Mouse (Mus musculus): Measurements from ENCODE around the gene Strip2. TPM values are rescaled to one million over a fixed set of nuclear protein-coding genes. Genes with fewer than 3 reads are reported as not detected.

Strip2 gene
- polyA plus RNA-seq, 1 experiment from 2014 or later: 0.92 TPM

- H3K36me3 ChIP-seq (ENCODE audit: insufficient read depth, low read length): peaks cover 4% of the 10 kb centered on the region; the same call in 1 of the 2 replicates
- no peak overlapping the region for H3K27ac ChIP-seq
- TF ChIP-seq CTCF (IDR thresholded peaks at IDR 0.05; ENCODE audit: low read depth): no peak
- no peak overlapping the region for H3K4me2 ChIP-seq (ENCODE audit: low read length)
- WGBS: 86% methylated on average over 3 of the region's 3 CpGs
- H3K4me1 ChIP-seq (replicated peaks; ENCODE audit: insufficient read depth, low read length): no peaks in the 10 kb centered on the region
- DNase-seq (ENCODE audit: low spot score) (no peak), ATAC-seq (replicated peaks; ENCODE audit: low FRiP score, low read depth) (no peak)
- H3K27me3 ChIP-seq (ENCODE audit: insufficient read depth, low read length): no peaks in the 10 kb centered on the region
- no peak overlapping the region for H3K9ac ChIP-seq (ENCODE audit: low read depth, low read length)
- no peaks in the 10 kb centered on the region for H3K9me3 ChIP-seq (replicated peaks; ENCODE audit: low read length)
- no peak overlapping the region for H3K4me3 ChIP-seq (replicated peaks; ENCODE audit: low read depth, low read length)
Measured at GRCm38 (mm10) chr6:29880796-29881195, 36.0 kb upstream of the Strip2 start.

- DNase-seq (ENCODE audit: low spot score) (no peak), ATAC-seq (replicated peaks; ENCODE audit: low FRiP score, low read depth) (no peak)
- no peak overlapping the region for H3K27ac ChIP-seq
- H3K4me1 ChIP-seq (replicated peaks; ENCODE audit: insufficient read depth, low read length): no peaks in the 10 kb centered on the region
- no peak overlapping the region for H3K4me3 ChIP-seq (replicated peaks; ENCODE audit: low read depth, low read length)
- no peak overlapping the region for H3K4me2 ChIP-seq (ENCODE audit: low read length)
- no peaks in the 10 kb centered on the region for H3K27me3 ChIP-seq (ENCODE audit: insufficient read depth, low read length)
- H3K36me3 ChIP-seq (ENCODE audit: insufficient read depth, low read length): peaks cover 4% of the 10 kb centered on the region; the same call in 1 of the 2 replicates
- 61% methylated on average over 2 of the region's 2 CpGs for WGBS
- no peak overlapping the region for H3K9ac ChIP-seq (ENCODE audit: low read depth, low read length)
- no peaks in the 10 kb centered on the region for H3K9me3 ChIP-seq (replicated peaks; ENCODE audit: low read length)
- no peak for TF ChIP-seq CTCF (IDR thresholded peaks at IDR 0.05; ENCODE audit: low read depth)
Measured at GRCm38 (mm10) chr6:29881936-29882335, 34.9 kb upstream of the Strip2 start.

- Histone ChIP-seq H3K27me3 (ENCODE audit: insufficient read depth, low read length) (no peaks in the 10 kb centered on the region), H3K9me3 (replicated peaks; ENCODE audit: low read length) (no peaks in the 10 kb centered on the region), H3K9ac (ENCODE audit: low read depth, low read length) (no peak overlapping the region), H3K27ac (no peak overlapping the region), H3K4me3 (replicated peaks; ENCODE audit: low read depth, low read length) (no peak overlapping the region), H3K36me3 (ENCODE audit: insufficient read depth, low read length) (peaks cover 4% of the 10 kb centered on the region; the same call in 1 of the 2 replicates), H3K4me1 (replicated peaks; ENCODE audit: insufficient read depth, low read length) (no peaks in the 10 kb centered on the region), H3K4me2 (ENCODE audit: low read length) (no peak overlapping the region)
- ATAC-seq (replicated peaks; ENCODE audit: low FRiP score, low read depth) (no peak), DNase-seq (ENCODE audit: low spot score) (no peak)
- WGBS: 56% methylated on average over 6 of the region's 6 CpGs
- TF ChIP-seq CTCF (IDR thresholded peaks at IDR 0.05; ENCODE audit: low read depth): no peak
Measured at GRCm38 (mm10) chr6:29882870-29883269, 33.9 kb upstream of the Strip2 start.

GRCm38 (mm10) chr6:29891151-29891550 is 25.7 kb upstream of the Strip2 start:
- no peaks in the 10 kb centered on the region for H3K9me3 ChIP-seq (replicated peaks; ENCODE audit: low read length)
- DNase-seq (ENCODE audit: low spot score) (no peak), ATAC-seq (replicated peaks; ENCODE audit: low FRiP score, low read depth) (no peak)
- peak overlapping the region; percentile 38; the same call in 1 of the 2 replicates for H3K27ac ChIP-seq
- H3K27me3 ChIP-seq (ENCODE audit: insufficient read depth, low read length): no peaks in the 10 kb centered on the region
- no peak overlapping the region for H3K9ac ChIP-seq (ENCODE audit: low read depth, low read length)
- 69% methylated on average over 11 of the region's 11 CpGs for WGBS
- H3K36me3 ChIP-seq (ENCODE audit: insufficient read depth, low read length): no peaks in the 10 kb centered on the region
- no peak overlapping the region for H3K4me3 ChIP-seq (replicated peaks; ENCODE audit: low read depth, low read length)
- TF ChIP-seq CTCF (IDR thresholded peaks at IDR 0.05; ENCODE audit: low read depth): no peak
- H3K4me2 ChIP-seq (ENCODE audit: low read length): no peak overlapping the region
- H3K4me1 ChIP-seq (replicated peaks; ENCODE audit: insufficient read depth, low read length): no peaks in the 10 kb centered on the region

GRCm38 (mm10) chr6:29896976-29897375 is 19.8 kb upstream of the Strip2 start:
- ATAC-seq (replicated peaks; ENCODE audit: low FRiP score, low read depth): no peak
- no peak for TF ChIP-seq CTCF (IDR thresholded peaks at IDR 0.05; ENCODE audit: low read depth)
- H3K9ac ChIP-seq (ENCODE audit: low read depth, low read length): no peak overlapping the region
- no peaks in the 10 kb centered on the region for H3K9me3 ChIP-seq (replicated peaks; ENCODE audit: low read length)
- no peak overlapping the region for H3K4me2 ChIP-seq (ENCODE audit: low read length)
- 88% methylated on average over 3 of the region's 3 CpGs for WGBS
- H3K4me3 ChIP-seq (replicated peaks; ENCODE audit: low read depth, low read length): no peak overlapping the region
- no peak for DNase-seq (ENCODE audit: low spot score)
- no peaks in the 10 kb centered on the region for H3K4me1 ChIP-seq (replicated peaks; ENCODE audit: insufficient read depth, low read length)
- no peak overlapping the region for H3K27ac ChIP-seq
- H3K27me3 ChIP-seq (ENCODE audit: insufficient read depth, low read length): no peaks in the 10 kb centered on the region
- no peaks in the 10 kb centered on the region for H3K36me3 ChIP-seq (ENCODE audit: insufficient read depth, low read length)

- DNase-seq (ENCODE audit: low spot score) (no peak), ATAC-seq (replicated peaks; ENCODE audit: low FRiP score, low read depth) (no peak)
- Histone ChIP-seq H3K4me1 (replicated peaks; ENCODE audit: insufficient read depth, low read length) (no peaks in the 10 kb centered on the region), H3K36me3 (ENCODE audit: insufficient read depth, low read length) (peaks cover 3% of the 10 kb centered on the region; the same call in 1 of the 2 replicates), H3K27me3 (ENCODE audit: insufficient read depth, low read length) (no peaks in the 10 kb centered on the region), H3K4me3 (replicated peaks; ENCODE audit: low read depth, low read length) (no peak overlapping the region), H3K4me2 (ENCODE audit: low read length) (no peak overlapping the region), H3K9me3 (replicated peaks; ENCODE audit: low read length) (no peaks in the 10 kb centered on the region), H3K9ac (ENCODE audit: low read depth, low read length) (no peak overlapping the region), H3K27ac (no peak overlapping the region)
- no peak for TF ChIP-seq CTCF (IDR thresholded peaks at IDR 0.05; ENCODE audit: low read depth)
- WGBS: 100% methylated on average over 1 of the region's 1 CpGs
Measured at GRCm38 (mm10) chr6:29901450-29901849, 15.4 kb upstream of the Strip2 start.

- no peak overlapping the region for H3K27ac ChIP-seq
- H3K4me1 ChIP-seq (replicated peaks; ENCODE audit: insufficient read depth, low read length): no peaks in the 10 kb centered on the region
- TF ChIP-seq CTCF (IDR thresholded peaks at IDR 0.05; ENCODE audit: low read depth): no peak
- no peak overlapping the region for H3K4me3 ChIP-seq (replicated peaks; ENCODE audit: low read depth, low read length)
- no peak overlapping the region for H3K4me2 ChIP-seq (ENCODE audit: low read length)
- 74% methylated on average over 2 of the region's 2 CpGs for WGBS
- no peaks in the 10 kb centered on the region for H3K9me3 ChIP-seq (replicated peaks; ENCODE audit: low read length)
- ATAC-seq (replicated peaks; ENCODE audit: low FRiP score, low read depth) (no peak), DNase-seq (ENCODE audit: low spot score) (no peak)
- no peaks in the 10 kb centered on the region for H3K27me3 ChIP-seq (ENCODE audit: insufficient read depth, low read length)
- H3K36me3 ChIP-seq (ENCODE audit: insufficient read depth, low read length): peaks cover 3% of the 10 kb centered on the region; the same call in 1 of the 2 replicates
- H3K9ac ChIP-seq (ENCODE audit: low read depth, low read length): no peak overlapping the region
Measured at GRCm38 (mm10) chr6:29902256-29902655, 14.6 kb upstream of the Strip2 start.
